Mouse (Mus musculus) embryonic facial prominence, embryonic 10.5 days (tissue): ENCODE measurements around the gene Tmem184b. TPM values are rescaled to one million over a fixed set of nuclear protein-coding genes. Genes with fewer than 3 reads are reported as not detected.

Experiments used
- DNase-seq: peaks from one replicate; pipeline ENCODE4 v3.0.0-alpha.2; 2017; ENCODE audit warnings: low spot score
- H3K27ac ChIP-seq: fragments of 300-500 bp; sonication (generic); replicated peaks from 2 replicates; pipeline ENCODE4 v1.5.1; 2016; ENCODE audit warnings: mild to moderate bottlenecking
- H3K27me3 ChIP-seq: fragments of 300-500 bp; sonication (generic); replicated peaks from 2 replicates; pipeline ENCODE4 v1.6.1; 2016; ENCODE audit warnings: low read depth, mild to moderate bottlenecking; ENCODE audit not compliant: poor library complexity, severe bottlenecking
- H3K36me3 ChIP-seq: fragments of 300-500 bp; sonication (generic); replicated peaks from 2 replicates; pipeline ENCODE4 v1.6.1; 2016; ENCODE audit warnings: mild to moderate bottlenecking, moderate library complexity
- H3K4me1 ChIP-seq: fragments of 300-500 bp; sonication (generic); 2 replicates; pipeline ENCODE4 v1.6.1; 2016
- H3K4me3 ChIP-seq: fragments of 300-500 bp; sonication (generic); 2 replicates; pipeline ENCODE4 v1.5.1; 2016; ENCODE audit warnings: mild to moderate bottlenecking, moderate library complexity
- H3K9me3 ChIP-seq: fragments of 300-500 bp; sonication (generic); 2 replicates; pipeline ENCODE4 v1.6.1; 2016; ENCODE audit warnings: mild to moderate bottlenecking
- WGBS: fragments of 180-500 bp; shearing (Covaris S2); methylation state at CpG from one replicate; pipeline ENCODE4 v1.1.7; 2016; 5-methylcytosine and 5-hydroxymethylcytosine counted together
- polyA plus RNA-seq: library from polyadenylated mRNA; unstranded; fragments of >200 nt; fragmentation: Nextera tagmentation; extraction: Ambion mirVana; gene quantifications from 2 replicates; pipeline ENCODE4 v1.2.1, GENCODE M21; 2016

Tmem184b gene
- polyA plus RNA-seq, 1 experiment from 2014 or later, result 58.9 TPM

DNA sequence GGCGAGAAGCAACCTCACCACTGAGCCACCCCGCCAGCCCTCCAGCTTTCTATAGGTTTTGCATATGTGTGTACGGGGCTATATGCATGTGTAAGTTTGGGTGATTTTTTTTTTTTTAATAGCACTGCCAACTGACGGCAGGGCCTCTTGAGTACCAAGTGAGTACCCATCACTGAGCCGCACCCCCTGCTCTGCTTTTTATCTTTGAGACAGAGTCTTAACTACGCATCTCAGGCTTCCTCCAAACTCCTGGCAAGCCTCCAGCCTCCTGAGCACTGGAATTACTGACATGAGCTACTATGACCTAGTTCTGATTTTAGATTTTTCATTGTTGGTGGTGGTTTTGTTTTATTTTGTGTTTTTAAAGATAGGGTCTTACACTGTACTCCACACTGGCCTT is 24.1 kb upstream of the Tmem184b start:
- Histone ChIP-seq H3K4me3 (no peak overlapping the region), H3K27me3 (no peaks in the 10 kb centered on the region), H3K27ac (no peak overlapping the region), H3K36me3 (peaks cover 100% of the 10 kb centered on the region), H3K9me3 (no peaks in the 10 kb centered on the region), H3K4me1 (peaks cover 11% of the 10 kb centered on the region)
- WGBS, result 91% methylated on average over 6 of the region's 6 CpGs
- no peak for DNase-seq

DNA sequence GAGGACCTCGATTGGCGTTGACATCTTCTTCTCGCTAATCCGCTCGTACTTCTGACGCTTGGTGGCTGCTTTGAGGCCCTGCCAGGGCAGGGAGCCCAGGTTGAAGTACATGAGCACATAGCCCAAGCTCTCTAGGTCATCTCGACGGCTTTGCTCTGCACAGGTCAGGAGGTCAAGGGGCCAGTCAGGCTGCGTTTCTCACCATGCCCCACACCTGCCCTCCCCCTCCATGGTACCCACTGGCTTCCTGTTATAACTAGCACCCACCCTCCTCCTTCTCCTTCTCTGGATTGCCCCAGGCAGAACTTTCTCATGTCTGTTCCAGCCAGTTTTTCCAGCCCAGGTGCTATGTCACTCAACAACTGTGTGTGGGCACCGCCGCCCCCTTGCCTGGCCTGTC is 22.1 kb upstream of the Tmem184b start:
- 71% methylated on average over 11 of the region's 11 CpGs for WGBS
- Histone ChIP-seq H3K27me3 (no peaks in the 10 kb centered on the region), H3K9me3 (no peaks in the 10 kb centered on the region), H3K4me1 (peaks cover 2% of the 10 kb centered on the region; the same call in 1 of the 2 replicates), H3K36me3 (peaks cover 100% of the 10 kb centered on the region), H3K4me3 (no peak overlapping the region), H3K27ac (no peak overlapping the region)
- no peak for DNase-seq

- DNase-seq, result no peak
- 94% methylated on average over 17 of the region's 17 CpGs for WGBS
- no peaks in the 10 kb centered on the region for H3K27me3 ChIP-seq
- H3K36me3 ChIP-seq, result peaks cover 100% of the 10 kb centered on the region
- H3K4me1 ChIP-seq, result 0 out of 2 replicates have a peak, but pooled peaks cover 2% of the 10 kb centered on the region
- no peaks in the 10 kb centered on the region for H3K9me3 ChIP-seq
- no peak overlapping the region for H3K4me3 ChIP-seq
- no peak overlapping the region for H3K27ac ChIP-seq
Measured at GRCm38 (mm10) chr15:79424602-79425001, 21.2 kb upstream of the Tmem184b start.

GRCm38 (mm10) chr15:79422715-79423243 is 19.4 kb upstream of the Tmem184b start:
- peaks cover 99% of the 10 kb centered on the region for H3K36me3 ChIP-seq
- 88% methylated on average over 6 of the region's 6 CpGs for WGBS
- H3K4me3 ChIP-seq, result no peak overlapping the region
- no peak for DNase-seq
- no peaks in the 10 kb centered on the region for H3K27me3 ChIP-seq
- no peaks in the 10 kb centered on the region for H3K9me3 ChIP-seq
- 0 out of 2 replicates have a peak, but pooled peaks cover 2% of the 10 kb centered on the region for H3K4me1 ChIP-seq
- H3K27ac ChIP-seq, result no peak overlapping the region

DNA sequence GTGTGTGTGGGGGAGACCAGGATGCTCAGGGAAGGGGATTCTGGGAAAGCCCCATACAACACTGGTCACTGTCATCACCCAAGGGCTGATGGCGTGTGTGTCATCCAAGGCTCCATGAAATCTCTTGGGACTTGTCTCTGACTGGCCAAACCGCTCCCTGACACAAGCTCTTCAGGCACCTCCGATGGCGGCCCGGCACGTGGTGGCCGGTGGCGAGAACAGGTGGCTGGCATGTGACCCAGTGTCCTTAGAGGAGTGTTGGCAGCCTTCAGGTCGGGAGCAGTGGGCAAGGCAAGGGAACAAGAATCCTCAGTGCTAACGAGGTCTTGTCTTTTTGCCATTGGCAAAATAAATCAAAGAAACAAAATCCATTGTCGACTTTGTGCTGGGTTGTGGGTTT is 15.3 kb upstream of the Tmem184b start:
- 94% methylated on average over 11 of the region's 11 CpGs for WGBS
- H3K36me3 ChIP-seq, result peaks cover 76% of the 10 kb centered on the region

GRCm38 (mm10) chr15:79418265-79418664 is 14.9 kb upstream of the Tmem184b start:
- H3K27me3 ChIP-seq, result no peaks in the 10 kb centered on the region
- no peak for DNase-seq
- no peaks in the 10 kb centered on the region for H3K9me3 ChIP-seq
- H3K4me3 ChIP-seq, result no peak overlapping the region
- WGBS, result 94% methylated on average over 3 of the region's 3 CpGs
- H3K36me3 ChIP-seq, result peaks cover 72% of the 10 kb centered on the region
- no peaks in the 10 kb centered on the region for H3K4me1 ChIP-seq
- H3K27ac ChIP-seq, result no peak overlapping the region

More for the DNA sequence above, 15.3 kb upstream of the Tmem184b start:
- no peaks in the 10 kb centered on the region for H3K27me3 ChIP-seq
- H3K4me1 ChIP-seq, result no peaks in the 10 kb centered on the region
- H3K9me3 ChIP-seq, result no peaks in the 10 kb centered on the region
- DNase-seq, result no peak
- no peak overlapping the region for H3K4me3 ChIP-seq
- H3K27ac ChIP-seq, result no peak overlapping the region

- H3K9me3 ChIP-seq, result no peaks in the 10 kb centered on the region
- WGBS, result 94% methylated on average over 3 of the region's 3 CpGs
- H3K4me3 ChIP-seq, result no peak overlapping the region
- peaks cover 8% of the 10 kb centered on the region; the same call in 1 of the 2 replicates for H3K4me1 ChIP-seq
- H3K27ac ChIP-seq, result no peak overlapping the region
- no peaks in the 10 kb centered on the region for H3K27me3 ChIP-seq
- H3K36me3 ChIP-seq, result peaks cover 63% of the 10 kb centered on the region
- no peak for DNase-seq
Measured at GRCm38 (mm10) chr15:79417379-79417778, 14.0 kb upstream of the Tmem184b start.

GRCm38 (mm10) chr15:79416460-79417085 is 13.2 kb upstream of the Tmem184b start:
- H3K27ac ChIP-seq, result no peak overlapping the region
- H3K4me1 ChIP-seq, result peaks cover 15% of the 10 kb centered on the region; the same call in 1 of the 2 replicates
- peaks cover 55% of the 10 kb centered on the region for H3K36me3 ChIP-seq
- 93% methylated on average over 10 of the region's 10 CpGs for WGBS
- H3K27me3 ChIP-seq, result no peaks in the 10 kb centered on the region
- no peak for DNase-seq
- H3K9me3 ChIP-seq, result no peaks in the 10 kb centered on the region
- H3K4me3 ChIP-seq, result no peak overlapping the region

GRCm38 (mm10) chr15:79414513-79414912 is 11.1 kb upstream of the Tmem184b start:
- Histone ChIP-seq H3K4me3 (no peak overlapping the region), H3K4me1 (peaks cover 15% of the 10 kb centered on the region; the same call in 1 of the 2 replicates), H3K27ac (no peak overlapping the region), H3K27me3 (no peaks in the 10 kb centered on the region), H3K9me3 (no peaks in the 10 kb centered on the region), H3K36me3 (peaks cover 35% of the 10 kb centered on the region)
- WGBS, result 54% methylated on average over 4 of the region's 4 CpGs
- DNase-seq, result no peak

DNA sequence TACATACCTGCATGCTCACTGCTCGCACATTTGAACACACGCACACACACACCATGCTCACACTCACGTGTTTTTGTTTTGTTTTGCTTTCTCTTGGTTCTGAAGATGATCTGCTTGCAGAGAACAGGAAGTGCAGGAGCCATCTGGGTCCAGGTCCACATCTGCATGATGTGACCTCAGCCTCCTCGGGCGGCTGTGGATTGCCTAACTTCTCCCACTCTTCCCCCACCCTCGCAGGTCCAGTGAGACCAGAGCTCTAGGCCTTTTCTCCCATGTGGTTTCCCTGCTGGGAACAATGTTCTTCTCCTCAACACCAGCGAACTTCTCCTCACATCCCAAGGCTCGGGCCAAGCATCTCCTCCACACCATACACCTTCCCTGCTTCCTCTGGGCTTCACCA is 10.4 kb upstream of the Tmem184b start:
- Histone ChIP-seq H3K27ac (no peak overlapping the region), H3K27me3 (0 out of 2 replicates have a peak, but pooled peaks cover 3% of the 10 kb centered on the region), H3K36me3 (peaks cover 27% of the 10 kb centered on the region), H3K4me3 (no peak overlapping the region), H3K9me3 (no peaks in the 10 kb centered on the region), H3K4me1 (peaks cover 18% of the 10 kb centered on the region; the same call in 1 of the 2 replicates)
- WGBS, result 85% methylated on average over 8 of the region's 8 CpGs
- DNase-seq, result no peak

DNA sequence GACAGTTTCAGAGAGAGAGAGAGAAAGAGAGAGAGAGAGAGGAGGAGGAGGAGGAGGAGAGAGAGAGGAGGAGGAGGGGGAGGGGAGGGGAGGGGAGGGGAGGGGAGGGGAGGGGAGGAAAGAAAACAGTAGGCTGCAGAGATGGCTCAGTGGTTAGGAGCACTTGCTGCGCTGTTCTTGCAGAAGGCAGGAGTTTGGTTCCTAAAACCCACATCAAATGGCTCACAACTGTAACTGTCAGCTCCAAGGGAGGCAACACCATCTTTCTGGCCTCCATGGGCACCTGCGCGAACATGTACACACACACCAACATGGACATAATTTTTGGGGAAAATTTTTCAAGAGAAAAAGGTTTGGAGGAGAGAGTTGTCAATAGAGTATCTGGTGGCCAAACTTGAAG is 9.8 kb upstream of the Tmem184b start:
- Histone ChIP-seq H3K9me3 (no peaks in the 10 kb centered on the region), H3K36me3 (peaks cover 21% of the 10 kb centered on the region), H3K4me1 (peaks cover 18% of the 10 kb centered on the region; the same call in 1 of the 2 replicates), H3K27ac (no peak overlapping the region), H3K4me3 (no peak overlapping the region), H3K27me3 (0 out of 2 replicates have a peak, but pooled peaks cover 4% of the 10 kb centered on the region)
- DNase-seq, result no peak
- WGBS, result 91% methylated on average over 3 of the region's 3 CpGs

DNA sequence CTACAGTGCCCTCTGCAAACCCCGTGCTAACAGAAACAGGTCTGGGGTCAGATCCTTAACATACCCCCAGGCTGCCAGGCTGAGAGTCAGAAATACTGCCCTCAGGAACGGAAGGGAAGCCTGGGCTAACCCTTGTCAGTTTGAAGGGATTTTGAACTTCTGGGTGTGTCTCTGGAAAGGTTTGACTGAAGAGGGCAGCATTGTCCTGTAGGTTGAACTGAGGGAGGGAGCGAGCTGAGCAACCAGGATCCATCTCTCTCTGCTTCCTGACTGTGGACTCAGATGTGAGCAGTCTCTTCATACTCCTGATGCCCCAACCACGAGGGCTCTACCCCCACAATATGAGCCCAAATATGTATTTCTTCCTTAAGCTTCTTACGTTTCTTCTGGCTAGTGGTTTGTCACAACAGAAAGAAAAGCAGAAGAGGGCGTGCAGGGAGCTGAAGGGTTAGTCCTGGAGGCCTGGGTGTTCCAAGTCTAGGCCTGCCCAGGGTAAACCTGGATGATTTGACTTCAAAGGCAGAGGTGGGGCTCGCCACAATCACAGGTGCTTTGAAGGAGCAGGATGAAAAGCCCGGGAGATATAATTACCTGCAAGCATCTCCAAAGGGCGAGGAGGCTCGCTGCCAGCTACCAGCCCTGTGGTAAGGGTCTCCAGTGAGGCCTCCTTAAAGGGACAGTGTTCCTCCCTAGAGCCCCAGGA is 8.1 kb upstream of the Tmem184b start:
- Histone ChIP-seq H3K36me3 (peaks cover 6% of the 10 kb centered on the region), H3K9me3 (no peaks in the 10 kb centered on the region), H3K4me3 (no peak overlapping the region), H3K27me3 (0 out of 2 replicates have a peak, but pooled peaks cover 4% of the 10 kb centered on the region), H3K27ac (peak overlapping the region; percentile 24; the same call in 1 of the 2 replicates), H3K4me1 (peaks cover 18% of the 10 kb centered on the region; the same call in 1 of the 2 replicates)
- DNase-seq, result no peak
- 52% methylated on average over 10 of the region's 10 CpGs for WGBS
